20 mouse cellular contexts compared by ENCODE assay signal in genomic region chr17:49795241-49795640, GRCm38 (mm10).
"Had no signal": no experiment of that assay in that cellular context is flagged by ENCODE, and none has a peak within 500 bp of the region (broad histone marks: within the 10 kb centered on the region; RNA-seq: fewer than 3 reads in every experiment).

No protein-coding gene starts in this region.

- ATAC-seq: intestine, postnatal 0 days; midbrain, embryonic 13.5 days; midbrain, embryonic 16.5 days had no signal

- H3K27ac ChIP-seq: kidney, postnatal 0 days; layer of hippocampus, adult 2 months; limb, embryonic 12.5 days; limb, embryonic 15.5 days; liver, embryonic 14.5 days; lung, embryonic 15.5 days; midbrain, embryonic 13.5 days; neural tube, embryonic 13.5 days had no signal

- DNase-seq: kidney, adult 2 months; kidney, postnatal 25 days; layer of hippocampus, adult 9-11 months; lung, adult 18-20 months; lung, postnatal 14 days; lung, postnatal 4 days; thymus, adult 2 months; thymus, postnatal 14 days; thymus, postnatal 4 days had no signal

- H3K9ac ChIP-seq: limb, embryonic 12.5 days; limb, embryonic 15.5 days; liver, embryonic 14.5 days; lung, embryonic 15.5 days; midbrain, embryonic 13.5 days; neural tube, embryonic 13.5 days had no signal

- H3K4me3 ChIP-seq: layer of hippocampus, adult 2 months; limb, embryonic 12.5 days; limb, embryonic 15.5 days; lung, embryonic 15.5 days; midbrain, embryonic 13.5 days; myocyte; neural tube, embryonic 13.5 days had no signal

- H3K9me3 ChIP-seq: limb, embryonic 15.5 days; lung, embryonic 15.5 days; midbrain, embryonic 13.5 days had no signal

- H3K36me3 ChIP-seq: limb, embryonic 12.5 days; limb, embryonic 15.5 days; lung, embryonic 15.5 days; midbrain, embryonic 13.5 days; neural tube, embryonic 13.5 days had no signal

- H3K4me1 ChIP-seq: lung, embryonic 15.5 days; midbrain, embryonic 13.5 days; neural tube, embryonic 13.5 days had no signal

- H3K4me2 ChIP-seq: limb, embryonic 12.5 days; limb, embryonic 15.5 days; lung, embryonic 15.5 days; midbrain, embryonic 13.5 days; neural tube, embryonic 13.5 days had no signal

- H3K27me3 ChIP-seq: limb, embryonic 12.5 days; limb, embryonic 15.5 days; lung, embryonic 15.5 days; midbrain, embryonic 13.5 days; neural tube, embryonic 13.5 days had no signal
